Mouse (Mus musculus): ENCODE results near the gene Stk38. TPM values are rescaled to one million over a fixed set of nuclear protein-coding genes. Genes with fewer than 3 reads are reported as not detected.

Gene Stk38
- 87.0 and 98.7 TPM in 2 replicates for polyA plus RNA-seq (2012)

DNA sequence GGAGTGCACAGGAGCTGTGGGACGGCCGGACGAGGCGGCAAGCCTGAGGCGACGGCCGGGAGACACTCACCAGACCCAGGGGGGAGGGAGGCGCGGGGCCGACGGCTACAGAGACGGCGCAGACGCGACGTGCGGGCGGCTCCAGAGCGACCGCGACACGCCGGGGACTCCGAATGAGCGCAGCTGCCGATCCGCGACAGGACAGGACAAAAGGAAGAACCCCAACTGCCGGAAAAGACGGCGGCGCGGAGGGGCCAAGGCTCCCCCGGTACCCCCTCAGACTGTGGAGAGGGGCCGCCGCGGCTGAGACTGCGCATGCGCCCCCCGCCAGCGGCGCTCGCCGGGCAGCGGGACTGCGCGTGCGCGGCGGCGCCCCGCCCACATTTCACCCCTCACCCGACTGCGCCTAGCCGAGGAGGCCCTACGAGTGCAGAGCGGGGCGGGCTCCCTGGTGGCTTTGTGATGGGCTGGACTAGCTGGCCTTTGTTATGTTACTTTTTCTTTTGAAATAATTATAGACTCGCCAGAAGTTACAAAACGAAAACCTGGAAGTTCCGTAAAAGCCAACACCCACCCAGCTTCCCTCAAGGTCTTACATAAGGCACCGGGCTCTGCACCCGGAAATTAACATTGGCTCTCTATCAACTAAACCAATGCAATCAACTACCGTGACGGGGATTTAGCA is at the start of gene Stk38:
TSS of gene Stk38 (minus strand) at position 355 of the 685 bp plus-strand sequence.
- no peak for TF ChIP-seq GATA1 (IDR thresholded peaks at IDR 0.05; ENCODE audit: low read length)

DNA sequence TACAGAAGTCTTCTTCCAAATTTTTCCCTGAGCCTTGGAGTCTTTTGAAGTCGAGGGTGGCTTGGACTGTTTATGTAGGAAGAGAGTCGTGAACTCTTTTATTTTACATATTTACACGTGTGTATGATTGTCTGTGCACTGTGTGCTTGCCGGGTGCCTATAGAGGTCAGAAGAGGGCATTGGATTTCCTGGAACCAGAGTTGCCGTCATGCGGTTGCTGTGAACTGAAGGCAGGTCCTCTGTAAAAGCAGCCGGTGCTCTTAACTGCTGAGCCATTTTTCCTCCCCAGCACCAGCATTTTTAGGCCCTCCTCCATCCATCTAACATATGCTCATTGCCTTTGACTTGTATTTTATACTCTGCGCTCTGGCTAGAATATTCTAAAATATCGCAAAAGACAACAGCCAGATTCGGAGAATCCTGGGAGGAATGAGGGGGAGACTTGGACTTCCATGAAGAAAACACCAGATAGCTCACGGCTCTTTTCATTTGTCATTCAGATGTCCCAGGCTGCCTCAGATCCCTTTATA is 49.6 kb upstream of the Stk38 start:
- TF ChIP-seq GATA1 (IDR thresholded peaks at IDR 0.05; ENCODE audit: low read length), result no peak

DNA sequence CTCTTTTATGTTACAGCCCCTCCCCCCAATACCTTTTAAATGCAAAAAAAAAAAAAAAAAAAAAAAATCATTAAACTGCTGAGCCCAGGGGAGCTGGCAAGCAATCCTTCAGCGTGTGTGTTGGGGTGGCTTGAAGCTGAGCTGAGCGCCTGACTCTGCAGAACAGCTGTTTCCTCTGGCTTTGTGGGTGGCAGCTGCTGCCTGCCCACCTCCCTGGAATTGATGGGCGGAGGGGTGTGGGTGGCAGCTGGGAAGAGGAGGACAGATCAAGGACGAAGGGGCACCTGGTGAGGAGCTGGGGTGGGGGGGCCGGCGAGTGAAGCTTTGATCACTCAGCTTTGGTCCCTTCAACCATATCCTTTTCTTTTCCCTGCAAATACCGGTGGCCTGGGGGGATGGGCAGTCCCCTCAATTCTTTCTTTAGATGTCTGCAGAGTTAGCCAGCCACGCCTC is 48.9 kb upstream of the Stk38 start:
- TF ChIP-seq GATA1 (IDR thresholded peaks at IDR 0.05; ENCODE audit: low read length), result no peak

DNA sequence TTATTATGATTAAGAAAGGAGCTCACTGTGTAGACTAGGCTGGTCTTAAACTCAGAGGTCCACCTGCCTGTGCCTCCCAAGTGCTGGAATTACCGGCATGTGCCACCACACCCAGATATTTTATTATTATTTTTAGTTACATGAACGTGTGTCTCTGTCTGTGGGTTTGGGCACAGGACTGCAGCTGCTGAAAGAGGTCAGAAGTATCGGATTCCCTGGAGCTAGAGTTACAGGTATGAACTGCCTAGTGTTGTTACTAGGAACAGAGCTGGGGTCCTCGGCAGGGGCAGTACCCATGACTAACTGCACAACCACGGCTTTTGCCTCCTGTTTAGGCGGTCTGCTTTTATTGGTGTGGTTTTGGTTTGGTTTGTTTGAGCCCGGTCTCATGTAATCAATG is 48.4 kb upstream of the Stk38 start:
- no peak for TF ChIP-seq GATA1 (IDR thresholded peaks at IDR 0.05; ENCODE audit: low read length)

DNA sequence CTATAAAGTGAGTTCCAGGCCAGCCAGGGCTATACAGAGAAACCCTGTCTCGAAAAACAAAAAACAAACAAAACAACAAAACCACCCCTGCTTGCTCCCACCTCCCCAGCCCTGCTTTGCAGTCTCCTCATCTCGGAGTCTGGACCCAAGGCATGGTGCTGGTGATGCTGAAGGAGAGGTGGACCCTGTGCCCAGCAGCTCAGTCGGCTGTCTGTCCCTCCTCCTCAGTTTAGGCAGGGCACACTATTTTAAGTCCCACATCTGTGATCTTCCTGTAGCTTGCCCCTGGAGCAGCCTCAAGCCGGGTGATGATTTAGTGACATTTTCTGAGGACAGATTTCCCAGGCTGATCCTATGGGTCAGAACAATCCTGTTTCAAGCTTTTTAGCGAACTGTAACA is 47.8 kb upstream of the Stk38 start:
- no peak for TF ChIP-seq GATA1 (IDR thresholded peaks at IDR 0.05; ENCODE audit: low read length)

DNA sequence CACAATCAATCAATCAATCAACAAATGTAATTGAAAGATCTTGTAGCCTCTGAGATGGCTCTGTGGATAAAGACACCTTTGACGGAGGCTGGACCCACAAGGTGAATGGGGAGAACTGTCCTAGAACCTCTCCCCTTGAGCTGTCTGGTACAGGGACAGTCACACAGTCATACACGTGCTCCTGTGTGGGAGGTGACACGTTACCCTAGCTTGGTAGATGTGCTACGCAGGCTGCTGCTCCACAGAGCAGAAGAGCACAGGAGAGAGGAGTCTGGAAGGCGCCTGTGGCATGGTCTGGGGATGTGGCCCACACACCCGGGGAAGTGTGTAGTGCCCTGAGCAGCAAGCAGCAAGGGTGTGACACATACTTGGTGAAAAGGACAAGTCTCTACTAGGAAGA is 46.6 kb upstream of the Stk38 start:
- no peak for TF ChIP-seq GATA1 (IDR thresholded peaks at IDR 0.05; ENCODE audit: low read length)

DNA sequence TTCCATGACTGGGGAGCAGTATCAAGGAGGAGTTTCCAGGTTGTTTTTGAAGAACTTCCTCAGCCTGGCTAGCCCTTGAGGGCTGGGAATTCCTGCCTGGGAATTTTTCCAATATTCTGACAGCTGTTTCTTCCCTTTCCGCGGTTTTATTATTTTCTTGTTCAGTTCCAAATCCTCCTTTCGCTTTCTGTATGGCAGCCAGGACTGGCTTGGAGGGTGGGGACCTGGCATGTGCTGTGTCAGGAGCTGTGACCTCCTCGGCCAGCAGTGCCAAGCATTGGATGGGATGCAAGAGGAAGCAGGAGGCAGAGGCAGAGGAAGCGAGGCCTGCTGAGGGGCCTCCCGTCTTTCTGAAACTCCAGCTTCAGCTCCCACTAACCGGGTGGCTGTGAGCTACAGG is 46.0 kb upstream of the Stk38 start:
- TF ChIP-seq GATA1 (IDR thresholded peaks at IDR 0.05; ENCODE audit: low read length), result no peak

DNA sequence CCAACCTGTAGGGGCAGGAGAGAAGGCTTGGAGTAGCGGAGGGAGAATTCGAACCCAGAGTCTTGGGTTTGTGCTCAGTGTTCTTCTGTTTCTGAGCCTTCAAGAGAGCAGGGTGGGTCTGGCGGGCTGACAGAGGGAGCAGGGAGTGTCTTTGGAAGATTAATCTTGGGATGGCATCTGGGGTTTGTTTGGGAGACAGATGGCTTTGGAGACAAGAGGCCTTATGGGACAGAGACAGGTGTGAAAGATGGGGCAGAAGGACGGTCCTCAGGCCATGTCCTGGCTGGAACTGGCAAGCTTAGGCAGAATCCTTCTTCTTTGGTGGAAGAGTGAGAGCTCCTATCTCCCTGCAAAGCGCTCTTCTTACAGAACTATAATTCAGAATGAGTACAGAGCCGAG is 45.3 kb upstream of the Stk38 start:
- TF ChIP-seq GATA1 (IDR thresholded peaks at IDR 0.05; ENCODE audit: low read length), result no peak

DNA sequence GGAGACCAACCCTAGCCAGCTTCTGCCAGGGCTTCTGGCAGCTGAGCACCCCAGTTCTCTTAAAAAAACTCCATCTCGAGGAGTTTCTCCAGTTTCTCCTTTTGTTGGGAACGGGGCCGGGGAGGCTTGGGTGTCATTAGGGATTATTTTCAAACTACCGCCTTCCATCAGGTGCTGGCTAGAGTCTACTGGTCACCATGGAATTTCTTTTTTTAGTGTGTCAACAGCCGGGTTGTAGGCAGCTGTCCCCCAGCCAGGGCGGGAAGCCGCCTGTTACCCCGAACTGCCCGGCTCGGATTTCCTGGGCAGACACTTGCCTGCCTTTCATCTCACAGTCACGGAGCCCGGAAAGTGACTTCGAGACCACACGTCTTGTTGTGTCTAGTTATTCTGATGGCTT is 43.0 kb upstream of the Stk38 start:
- no peak for TF ChIP-seq GATA1 (IDR thresholded peaks at IDR 0.05; ENCODE audit: low read length)

DNA sequence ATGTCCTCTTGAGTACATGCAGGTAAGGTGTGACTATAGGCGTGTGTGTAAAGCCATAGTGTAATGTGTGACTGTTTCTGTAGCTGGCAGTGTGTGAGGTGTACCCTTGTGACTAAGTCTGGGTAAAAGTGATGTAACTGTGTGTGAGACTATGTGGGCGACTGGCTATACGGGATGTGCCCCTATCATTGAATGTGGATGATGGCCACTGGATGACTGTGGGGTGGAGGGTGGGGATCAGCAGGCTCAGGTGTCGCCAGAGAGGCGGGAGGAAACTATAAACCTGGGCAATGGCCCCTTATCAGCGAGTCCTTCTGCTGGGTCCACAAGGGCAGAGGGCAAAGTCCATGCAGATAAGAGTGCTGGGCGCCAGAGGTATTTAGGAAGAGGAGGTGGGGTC is 42.1 kb upstream of the Stk38 start:
- no peak for TF ChIP-seq GATA1 (IDR thresholded peaks at IDR 0.05; ENCODE audit: low read length)

DNA sequence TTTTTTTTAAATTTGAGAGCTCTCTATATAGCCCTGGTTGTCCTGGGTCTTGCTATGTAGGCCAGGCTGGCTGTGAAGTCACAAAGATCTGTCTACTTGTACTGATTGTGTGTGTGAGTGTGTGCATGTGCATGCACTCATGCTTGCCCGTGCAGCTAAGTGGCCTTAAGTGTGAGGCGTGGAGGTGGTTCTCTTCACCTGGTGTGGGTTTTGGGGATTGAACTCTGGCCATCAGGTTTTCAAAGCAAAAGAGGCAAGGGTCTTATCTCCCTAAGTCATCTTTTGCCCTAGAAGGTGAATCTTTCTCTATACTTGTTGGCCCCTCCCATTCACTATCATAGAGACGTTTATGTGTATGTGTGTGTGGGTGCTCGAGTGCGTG is 41.7 kb upstream of the Stk38 start:
- TF ChIP-seq GATA1 (IDR thresholded peaks at IDR 0.05; ENCODE audit: low read length), result no peak

DNA sequence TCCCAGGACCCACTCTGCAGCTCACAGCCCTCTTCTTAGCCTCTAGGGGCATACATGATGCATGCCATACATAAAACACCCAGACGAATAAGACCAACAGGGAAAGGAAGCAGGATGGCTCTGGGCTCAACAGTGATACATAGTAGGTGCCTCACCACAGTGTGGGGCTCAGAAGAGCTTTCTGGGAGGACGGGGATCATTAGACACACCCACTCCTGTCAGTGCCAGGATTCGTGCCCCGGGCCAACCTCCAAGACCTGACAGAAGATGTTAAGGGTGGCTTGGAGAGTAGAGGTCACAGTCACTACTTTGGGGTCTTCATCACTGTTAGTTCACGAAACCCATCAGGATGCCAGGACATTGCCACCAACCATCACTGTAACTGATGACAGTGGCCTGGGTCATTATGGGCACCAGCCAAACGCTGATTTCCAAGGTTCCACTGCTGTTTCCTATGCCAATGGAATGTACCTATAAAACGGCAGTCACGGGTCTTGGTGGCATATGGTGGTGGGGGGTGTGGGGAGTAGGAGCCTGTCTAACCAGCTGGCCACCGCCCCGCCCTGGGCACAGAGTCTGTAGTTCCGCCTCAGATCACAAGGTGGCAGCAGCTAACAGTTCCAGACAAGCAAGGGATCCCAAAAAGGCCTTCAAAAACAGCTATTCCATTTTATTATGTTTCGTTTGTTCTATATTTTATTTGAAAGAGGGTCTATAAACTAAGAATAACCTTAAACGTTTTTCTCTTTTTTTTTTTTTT is 41.1 kb upstream of the Stk38 start:
- no peak for TF ChIP-seq GATA1 (IDR thresholded peaks at IDR 0.05; ENCODE audit: low read length)

DNA sequence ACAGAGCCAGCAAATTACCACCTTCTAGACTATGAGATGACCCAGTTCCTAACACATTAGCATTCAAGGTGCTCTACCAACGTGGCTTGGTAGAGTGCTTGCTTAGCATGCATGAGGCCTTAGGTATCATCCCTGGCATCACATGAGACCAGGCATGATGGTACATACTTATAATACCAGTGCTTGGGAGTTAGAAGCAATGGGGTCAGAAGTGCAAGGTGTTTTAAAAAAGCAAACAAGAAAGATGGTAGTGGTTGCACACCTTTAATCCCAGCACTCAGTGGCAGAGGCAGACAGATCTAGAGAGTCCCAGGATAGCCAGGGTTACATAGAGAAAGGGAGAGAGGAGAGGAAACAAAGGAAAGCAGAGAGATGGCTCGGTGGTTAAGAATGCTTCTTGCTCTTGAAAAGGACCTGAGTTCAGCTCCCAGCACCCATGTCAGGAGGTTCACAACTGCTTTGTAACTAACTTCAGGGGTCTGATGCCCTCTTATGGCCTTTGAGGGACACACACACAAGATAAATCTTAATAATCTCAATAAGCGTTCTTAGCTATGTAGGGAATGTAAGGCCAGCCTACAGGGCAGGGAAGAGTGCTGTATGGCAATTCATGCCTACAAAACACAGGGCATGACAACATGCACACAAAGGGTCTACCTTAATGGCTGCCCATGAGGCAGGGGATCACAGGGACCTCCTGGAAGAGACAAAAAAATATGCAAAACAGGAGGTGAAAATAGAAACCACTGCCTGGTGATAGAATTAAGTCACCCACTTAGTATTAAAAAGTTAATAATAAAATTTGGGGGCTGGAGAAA is 40.1 kb upstream of the Stk38 start:
- no peak for TF ChIP-seq GATA1 (IDR thresholded peaks at IDR 0.05; ENCODE audit: low read length)

DNA sequence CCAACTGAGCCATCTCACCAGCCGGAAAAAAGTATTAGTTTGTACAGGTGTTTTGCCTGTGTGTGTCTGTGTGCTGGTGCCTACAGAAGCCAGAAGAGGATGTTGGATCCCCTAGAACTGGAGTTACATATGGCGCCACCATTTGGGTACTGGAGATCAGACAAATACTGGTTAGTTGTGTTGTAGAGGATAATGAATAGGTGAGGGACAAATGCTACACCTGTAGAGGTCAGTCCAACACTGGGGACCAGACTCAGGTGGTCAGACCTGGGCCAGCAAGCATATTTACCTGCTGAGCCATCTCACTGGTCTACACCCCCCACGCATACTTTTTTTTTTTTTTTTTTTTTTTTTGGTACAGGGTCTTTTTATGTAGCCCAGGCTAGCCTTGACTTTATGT is 39.1 kb upstream of the Stk38 start:
- TF ChIP-seq GATA1 (IDR thresholded peaks at IDR 0.05; ENCODE audit: low read length), result no peak

DNA sequence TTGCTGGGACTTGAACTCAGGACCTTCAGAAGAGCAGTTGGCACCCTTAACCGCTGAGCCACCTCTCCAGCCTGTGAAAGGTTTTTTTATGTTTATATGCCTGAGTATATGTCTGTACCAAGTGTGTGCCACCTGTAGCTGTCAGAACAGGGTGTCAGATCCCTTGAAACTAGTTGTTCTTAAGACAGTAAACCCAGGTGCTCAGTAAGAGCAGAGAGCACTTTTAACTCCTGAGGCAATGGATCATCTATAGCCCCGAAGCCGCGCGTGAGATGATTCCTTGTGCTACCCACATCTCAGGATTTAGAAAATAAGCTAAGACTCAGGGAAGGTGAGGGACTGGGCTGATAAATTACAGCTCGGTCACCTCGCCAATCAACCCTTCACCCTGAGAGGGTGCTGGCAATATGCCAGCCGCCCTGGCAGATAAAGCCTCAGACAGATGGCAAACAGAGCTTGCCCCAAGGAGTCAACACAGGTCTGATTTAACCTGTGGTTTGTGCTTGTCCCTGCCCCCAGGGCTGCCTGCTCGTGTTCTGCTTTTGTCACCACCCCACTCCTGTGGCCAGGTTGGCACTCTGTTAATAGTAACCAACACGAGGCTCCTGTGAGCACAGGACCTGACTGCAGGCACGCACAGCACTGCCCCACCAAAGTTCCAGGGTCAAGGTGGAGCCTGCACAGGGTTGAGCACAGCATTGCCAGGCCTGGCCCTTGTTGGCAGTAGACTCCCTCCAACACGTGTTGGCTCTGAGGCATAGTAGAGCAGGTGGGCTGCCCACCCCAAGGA is 38.1 kb upstream of the Stk38 start:
- TF ChIP-seq GATA1 (IDR thresholded peaks at IDR 0.05; ENCODE audit: low read length), result no peak
